Mouse (Mus musculus): ENCODE measurements at regions not wholly inside any gene's neighbourhood (a gene's known extent, or its start where the extent isn't known, plus 50 kb on each side); places are given as distances from the start of the nearest gene placed in this dataset.

GRCm38 (mm10) chr1:76644895-76645294 lies 870.0 kb downstream of the Epha4 start:
- DNase-seq (ENCODE audit: low read depth, low spot score), result no peak

GRCm38 (mm10) chr1:76654826-76655225 lies 860.1 kb downstream of the Epha4 start:
- DNase-seq (ENCODE audit: low read depth, low spot score), result no peak

GRCm38 (mm10) chr1:76658228-76658627 lies 856.7 kb downstream of the Epha4 start:
- DNase-seq (ENCODE audit: low read depth, low spot score), result no peak

GRCm38 (mm10) chr1:76660146-76660545 lies 854.7 kb downstream of the Epha4 start:
- DNase-seq (ENCODE audit: low read depth, low spot score), result no peak

- DNase-seq (ENCODE audit: low read depth, low spot score), result no peak
Observed at GRCm38 (mm10) chr1:76664381-76664780, 850.5 kb downstream of the Epha4 start.

- DNase-seq (ENCODE audit: low read depth, low spot score), result no peak
Observed at GRCm38 (mm10) chr1:76676836-76677235, 838.1 kb downstream of the Epha4 start.

- DNase-seq (ENCODE audit: low read depth, low spot score), result no peak
Observed at GRCm38 (mm10) chr1:76705556-76705955, 809.3 kb downstream of the Epha4 start.

GRCm38 (mm10) chr1:76717639-76718292 lies 797.1 kb downstream of the Epha4 start:
- DNase-seq (ENCODE audit: low read depth, low spot score), result no peak

- DNase-seq (ENCODE audit: low read depth, low spot score), result no peak
Observed at GRCm38 (mm10) chr1:76724453-76724852, 790.4 kb downstream of the Epha4 start.

- DNase-seq (ENCODE audit: low read depth, low spot score), result no peak
Observed at GRCm38 (mm10) chr1:76737003-76737402, 777.9 kb downstream of the Epha4 start.

GRCm38 (mm10) chr1:76737663-76738062 lies 777.2 kb downstream of the Epha4 start:
- DNase-seq (ENCODE audit: low read depth, low spot score), result no peak

GRCm38 (mm10) chr1:76772694-76773093 lies 742.2 kb downstream of the Epha4 start:
- DNase-seq (ENCODE audit: low read depth, low spot score), result no peak

- no peak for DNase-seq (ENCODE audit: low read depth, low spot score)
Observed at GRCm38 (mm10) chr1:76786871-76787270, 728.0 kb downstream of the Epha4 start.

GRCm38 (mm10) chr1:76793438-76793837 lies 721.5 kb downstream of the Epha4 start:
- no peak for DNase-seq (ENCODE audit: low read depth, low spot score)

- DNase-seq (ENCODE audit: low read depth, low spot score), result no peak
Observed at GRCm38 (mm10) chr1:76819906-76820305, 695.0 kb downstream of the Epha4 start.

GRCm38 (mm10) chr1:76821610-76822009 lies 693.3 kb downstream of the Epha4 start:
- DNase-seq (ENCODE audit: low read depth, low spot score), result no peak

GRCm38 (mm10) chr1:76829690-76830089 lies 685.2 kb downstream of the Epha4 start:
- no peak for DNase-seq (ENCODE audit: low read depth, low spot score)

- DNase-seq (ENCODE audit: low read depth, low spot score), result no peak
Observed at GRCm38 (mm10) chr1:76832311-76832710, 682.6 kb downstream of the Epha4 start.

GRCm38 (mm10) chr1:76835028-76835683 lies 679.7 kb downstream of the Epha4 start:
- no peak for DNase-seq (ENCODE audit: low read depth, low spot score)

GRCm38 (mm10) chr1:76849346-76849745 lies 665.5 kb downstream of the Epha4 start:
- DNase-seq (ENCODE audit: low read depth, low spot score), result no peak

GRCm38 (mm10) chr1:76866304-76866968 lies 648.5 kb downstream of the Epha4 start:
- DNase-seq (ENCODE audit: low read depth, low spot score), result no peak

- DNase-seq (ENCODE audit: low read depth, low spot score), result no peak
Observed at GRCm38 (mm10) chr1:76873207-76873606, 641.7 kb downstream of the Epha4 start.
